Mouse (Mus musculus) urinary bladder, postnatal 4 days (tissue): ENCODE results near the gene Pja2.
A peak's percentile ranks its signal among the peaks of the same experiment; 100 is the strongest.
"Not testable (repeated sequence)": the region's sequence is repeated elsewhere in the genome, so short reads cannot be mapped to it uniquely, and the experiment has no call there.

ENCODE experiments used
- DNase-seq, 2 experiments: peaks; one replicate each; pipeline ENCODE4 v3.0.0; 2021 to 2022; ENCODE audit warnings: low spot score in 2 of 2

The Pja2 gene

GRCm38 (mm10) chr17:64331898-64332769 is at the start of gene Pja2:
Pja2 (minus strand) TSS chr17:64331916.
- DNase-seq = peak; percentile 100

DNA sequence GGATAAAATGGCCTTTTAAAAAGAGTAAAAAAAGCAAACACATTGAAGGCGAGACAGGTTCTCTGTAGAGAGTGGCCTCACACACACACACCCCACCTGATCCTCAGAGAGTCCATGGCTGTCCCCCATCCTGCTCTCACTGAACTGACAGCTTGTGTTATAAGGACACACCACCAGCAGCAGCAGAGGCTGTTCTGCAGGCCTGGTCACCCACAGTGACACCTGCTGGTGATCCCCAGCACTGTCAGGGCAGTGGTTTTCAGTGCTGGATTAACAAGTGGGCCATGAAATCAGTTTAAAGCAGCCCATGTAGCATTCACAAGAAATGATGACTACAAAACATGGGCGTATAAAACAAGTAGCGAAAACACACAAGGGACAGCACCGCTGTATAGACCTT is 43.6 kb upstream of the Pja2 start:
- DNase-seq = peak; percentile 44 to 75

DNA sequence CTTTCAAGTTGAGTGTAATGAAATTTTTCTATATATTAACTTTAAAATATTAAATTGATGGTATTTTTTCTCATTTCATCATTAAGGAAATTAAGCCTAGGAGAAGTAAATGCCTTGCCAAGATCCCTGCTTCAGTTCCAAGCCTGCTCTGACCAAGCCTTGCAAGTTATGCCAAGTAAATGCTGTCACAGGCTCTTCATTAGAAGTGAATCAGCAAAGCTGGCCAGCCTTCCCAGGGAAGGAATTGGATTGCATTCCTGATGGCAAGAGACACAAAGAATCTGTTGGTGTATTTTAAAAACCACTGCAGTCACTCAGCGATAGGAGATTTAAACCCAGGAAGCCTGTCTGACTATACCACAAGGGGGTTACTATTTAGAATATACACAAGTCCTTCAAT is 32.0 kb upstream of the Pja2 start:
- DNase-seq = no peak

- no peak for DNase-seq
Observed at GRCm38 (mm10) chr17:64362570-64362969, 30.9 kb upstream of the Pja2 start.

DNA sequence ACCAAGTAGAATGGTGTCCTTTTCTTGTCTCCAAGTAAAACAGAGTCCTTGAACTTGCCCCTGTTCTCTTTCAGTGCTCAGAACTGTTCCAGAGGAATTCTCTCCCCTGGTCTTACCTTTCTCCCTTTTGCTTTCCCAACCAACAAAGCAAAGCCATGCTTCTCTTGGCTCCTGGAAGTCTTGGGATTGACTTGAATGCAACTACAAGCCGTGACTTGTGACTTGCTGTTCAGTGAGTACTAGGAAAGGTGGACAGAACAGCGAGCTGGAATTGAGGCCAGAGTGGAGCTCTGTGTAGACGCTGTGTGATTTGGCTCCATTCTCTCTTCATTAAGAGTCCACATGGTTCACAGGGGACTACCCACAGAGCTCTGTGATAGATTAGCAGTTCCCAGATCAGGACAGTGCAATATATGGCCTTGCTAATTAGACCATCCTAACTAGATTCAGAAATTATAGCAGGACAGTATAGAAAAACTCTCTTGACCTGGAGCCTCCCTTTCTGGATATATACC is 30.3 kb upstream of the Pja2 start:
- no peak for DNase-seq

DNA sequence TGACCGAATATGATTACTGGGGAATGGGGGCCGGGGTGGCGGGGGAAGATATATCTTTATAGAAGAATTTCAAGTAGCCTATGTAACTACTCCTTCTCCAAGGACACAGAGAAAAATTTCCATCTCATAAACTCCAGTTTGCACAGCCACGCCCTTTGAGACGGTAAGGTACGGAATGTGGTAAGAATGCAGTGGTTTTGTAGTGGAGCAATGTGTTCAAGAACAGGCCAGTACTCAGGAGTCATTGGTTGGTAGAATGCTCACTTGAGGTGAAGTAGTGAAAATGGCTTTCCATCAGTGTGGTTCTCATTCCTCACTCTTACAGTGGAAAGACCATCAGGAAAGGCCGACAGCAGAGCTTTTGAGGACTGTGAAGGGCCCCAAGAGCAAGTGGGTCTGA is 22.2 kb upstream of the Pja2 start:
- DNase-seq = no peak

GRCm38 (mm10) chr17:64346135-64346534 is 14.4 kb upstream of the Pja2 start:
- DNase-seq = no peak

DNA sequence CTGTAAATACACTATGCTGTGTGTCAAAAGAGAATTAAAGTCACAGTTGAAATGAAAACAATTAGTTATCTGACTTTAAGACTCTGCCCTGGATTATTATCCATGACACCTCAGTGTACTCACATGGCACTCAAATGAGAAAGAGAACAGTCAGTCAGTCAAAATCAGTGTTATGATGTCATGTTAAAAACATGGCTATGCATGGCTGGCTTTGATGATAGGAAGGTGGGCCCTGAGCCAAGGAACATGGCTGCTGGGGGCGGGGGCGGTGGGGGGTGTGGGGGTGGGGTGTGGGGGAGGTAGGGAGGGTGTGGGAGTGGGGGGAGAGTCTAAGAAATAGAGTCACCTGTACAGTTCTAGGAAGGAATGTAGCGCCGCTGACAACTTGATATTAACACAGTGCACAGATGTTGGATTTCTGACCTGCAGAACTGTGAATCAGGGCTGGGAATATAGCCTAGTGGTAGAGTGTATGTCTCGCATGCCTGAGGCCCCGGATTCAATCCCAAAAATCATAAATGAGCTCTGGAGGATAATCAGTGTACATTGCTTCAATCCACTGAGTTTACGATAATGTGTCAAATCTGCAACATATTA is 13.0 kb upstream of the Pja2 start:
- no peak for DNase-seq

DNA sequence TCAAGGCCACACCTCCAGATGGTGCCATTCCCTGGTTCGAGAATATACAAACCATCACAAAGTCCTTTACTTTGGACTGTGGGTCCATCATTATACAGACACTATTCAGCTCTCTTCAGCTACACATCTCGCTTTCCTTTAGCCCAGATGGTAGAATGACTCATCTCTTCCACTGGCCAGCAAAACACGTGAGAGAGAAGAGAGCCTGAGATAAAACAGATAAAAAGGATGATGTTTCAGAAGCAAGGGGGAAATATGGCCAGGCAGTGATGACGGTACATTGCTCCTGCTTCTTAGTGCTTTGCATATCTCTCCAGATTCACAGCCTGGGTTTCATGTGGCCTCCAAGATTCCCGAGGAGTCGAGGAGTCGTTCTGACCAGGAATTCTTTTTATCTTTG is 10.0 kb upstream of the Pja2 start:
- no peak for DNase-seq

- no peak for DNase-seq
Observed at GRCm38 (mm10) chr17:64339752-64340151, 8.0 kb upstream of the Pja2 start.

DNA sequence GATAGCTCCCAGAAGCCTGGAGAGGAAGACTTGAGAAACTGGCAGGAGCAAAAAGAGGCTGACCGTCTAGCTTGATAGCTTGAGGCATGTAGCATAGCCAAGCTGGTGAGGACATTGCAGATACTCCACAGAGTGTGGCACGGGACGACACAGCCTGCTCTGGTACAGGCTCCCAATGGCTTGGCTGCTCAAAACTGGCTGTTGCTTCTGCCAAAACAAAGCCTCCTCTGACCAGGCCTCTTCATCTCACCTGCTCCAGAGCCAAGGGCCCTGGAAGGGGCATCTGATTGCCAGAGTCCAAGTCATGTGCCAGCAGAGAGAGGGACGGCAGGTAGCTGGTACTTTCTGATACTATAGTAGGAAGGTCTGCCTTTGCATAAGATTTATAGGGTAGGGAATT is 5.5 kb upstream of the Pja2 start:
- no peak for DNase-seq

DNA sequence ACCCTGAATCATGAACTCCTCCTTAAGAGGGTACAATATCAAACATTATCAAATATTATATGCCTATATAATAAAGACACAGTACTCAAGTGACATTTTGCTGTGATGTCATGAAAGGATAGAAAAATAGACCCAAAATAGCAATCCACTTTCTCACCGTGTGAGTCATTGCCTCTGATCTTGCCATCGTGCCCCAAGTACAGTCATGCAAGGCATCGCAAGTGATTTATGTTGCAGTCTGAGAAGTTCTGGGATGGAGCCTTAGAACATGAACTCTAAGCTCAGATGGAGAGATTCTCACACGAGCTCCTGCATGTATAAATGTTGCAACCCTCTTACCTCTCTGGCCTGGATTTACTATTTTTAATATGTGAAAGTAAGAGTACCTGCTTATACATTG is 2.2 kb upstream of the Pja2 start:
- DNase-seq = no peak

GRCm38 (mm10) chr17:64332770-64333096 is 1.0 kb upstream of the Pja2 start:
- no peak for DNase-seq

GRCm38 (mm10) chr17:64331291-64331897 is 322 bp downstream of the Pja2 start:
- DNase-seq = peak in 1 of 2 experiments; percentile 62

DNA sequence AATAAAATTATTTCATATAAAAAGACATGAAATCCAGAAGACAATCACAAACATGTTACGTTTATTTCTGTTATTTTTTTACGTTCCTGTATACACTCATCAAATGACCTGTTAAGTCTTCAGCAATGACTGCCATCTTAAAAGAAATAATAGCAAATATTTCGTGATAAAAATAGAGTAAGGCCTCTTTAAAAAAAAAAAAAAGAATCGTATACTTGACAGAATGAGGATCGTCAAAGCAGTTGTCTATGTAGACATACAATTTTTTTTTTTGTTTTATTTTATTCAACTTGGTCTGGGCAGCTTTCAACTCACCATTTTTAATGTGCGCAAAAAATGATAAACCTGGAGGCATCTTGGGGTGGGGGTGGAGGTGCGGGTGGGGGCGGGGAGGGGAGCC is 831 bp downstream of the Pja2 start:
- no peak for DNase-seq

GRCm38 (mm10) chr17:64324556-64324955 is 7.2 kb downstream of the Pja2 start:
- no peak for DNase-seq

GRCm38 (mm10) chr17:64315428-64315827 is 16.3 kb downstream of the Pja2 start:
- no peak for DNase-seq

DNA sequence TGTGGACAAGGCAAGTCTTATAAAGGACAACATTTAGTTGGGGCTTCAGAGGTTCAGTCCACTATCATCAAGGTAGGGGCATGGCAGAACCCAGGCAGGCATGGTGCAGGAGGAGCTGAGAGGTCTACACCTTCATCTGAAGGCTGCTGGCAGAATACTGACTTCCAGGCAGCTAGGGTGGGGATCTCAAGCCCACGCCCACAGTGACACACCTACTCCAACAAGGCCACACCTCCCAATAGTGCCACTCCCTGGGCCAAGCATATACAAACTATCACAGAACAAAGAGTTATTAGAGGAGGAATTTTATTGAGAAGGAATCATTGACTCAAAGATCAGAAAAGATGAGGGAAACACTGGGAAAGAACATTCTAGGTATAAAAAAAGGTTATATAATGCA is 17.2 kb downstream of the Pja2 start:
- DNase-seq = not testable (repeated sequence)

GRCm38 (mm10) chr17:64297628-64298027 is 34.1 kb downstream of the Pja2 start:
- DNase-seq = no peak

- no peak for DNase-seq
Observed at GRCm38 (mm10) chr17:64292740-64293139, 39.0 kb downstream of the Pja2 start.

DNA sequence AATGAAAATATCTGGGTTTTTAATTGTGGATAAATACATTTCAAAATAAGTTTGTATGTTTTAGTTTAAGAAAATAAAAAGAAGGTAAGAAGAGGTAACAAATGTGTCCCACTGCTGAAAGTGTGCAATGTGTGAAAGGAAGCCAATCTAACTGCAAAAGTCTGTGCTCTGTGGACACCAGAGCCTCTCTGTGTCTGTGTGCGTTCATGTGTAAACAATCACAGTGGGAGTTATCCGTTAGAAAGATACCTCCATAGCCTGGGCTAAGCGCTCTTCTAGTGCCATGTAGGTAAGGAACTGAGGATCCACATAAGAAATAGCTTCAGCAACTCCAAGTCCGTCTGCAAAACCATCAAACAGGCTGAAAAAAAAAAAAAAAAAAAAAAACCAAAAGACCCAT is 42.0 kb downstream of the Pja2 start:
- DNase-seq = no peak

DNA sequence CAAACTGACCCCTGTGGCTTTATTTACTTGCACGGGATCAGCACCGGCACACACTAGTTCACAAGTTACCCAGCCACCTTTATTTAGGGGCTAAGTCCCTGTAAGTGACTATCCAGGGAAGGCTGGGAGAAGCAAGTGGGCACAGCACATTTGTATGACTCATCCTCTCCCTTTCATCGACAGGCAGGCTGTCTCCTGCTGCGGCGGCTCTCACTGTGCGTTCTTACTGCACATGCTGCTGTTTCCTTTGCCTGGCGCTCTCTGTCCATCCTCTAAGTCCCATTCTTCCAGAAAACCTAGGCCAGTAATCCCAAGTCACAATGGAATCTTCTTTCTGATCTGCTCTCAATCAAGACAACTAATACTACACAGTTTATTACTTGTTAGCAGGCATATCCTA is 43.7 kb downstream of the Pja2 start:
- DNase-seq = no peak

DNA sequence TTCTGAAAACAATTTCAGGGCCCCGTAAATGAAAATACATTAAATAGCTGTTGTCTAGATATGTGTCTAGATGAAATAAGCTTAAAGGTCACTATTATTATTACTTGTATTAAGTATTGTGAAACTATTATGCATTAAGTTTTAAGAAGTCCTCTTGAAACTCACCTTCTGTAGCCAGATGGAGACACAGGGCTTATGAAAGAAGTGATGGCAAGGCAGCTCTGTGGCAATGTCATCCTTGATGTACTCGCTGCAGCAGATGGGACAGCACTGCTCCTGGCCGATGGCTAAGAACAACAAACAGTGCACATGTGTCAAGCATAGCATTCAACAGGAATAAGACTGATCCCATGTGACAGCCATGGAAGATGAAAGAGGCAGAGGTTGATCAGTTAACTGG is 44.9 kb downstream of the Pja2 start:
- no peak for DNase-seq
